Mouse (Mus musculus) naive thymus-derived CD4-positive, alpha-beta T cell, adult 2 months (primary cell): ENCODE data around the gene Cd63.

ENCODE experiments used
- DNase-seq: peaks from one replicate; pipeline ENCODE4 v3.0.0-alpha.2; 2011; ENCODE audit warnings: low read depth

The Cd63 gene

DNA sequence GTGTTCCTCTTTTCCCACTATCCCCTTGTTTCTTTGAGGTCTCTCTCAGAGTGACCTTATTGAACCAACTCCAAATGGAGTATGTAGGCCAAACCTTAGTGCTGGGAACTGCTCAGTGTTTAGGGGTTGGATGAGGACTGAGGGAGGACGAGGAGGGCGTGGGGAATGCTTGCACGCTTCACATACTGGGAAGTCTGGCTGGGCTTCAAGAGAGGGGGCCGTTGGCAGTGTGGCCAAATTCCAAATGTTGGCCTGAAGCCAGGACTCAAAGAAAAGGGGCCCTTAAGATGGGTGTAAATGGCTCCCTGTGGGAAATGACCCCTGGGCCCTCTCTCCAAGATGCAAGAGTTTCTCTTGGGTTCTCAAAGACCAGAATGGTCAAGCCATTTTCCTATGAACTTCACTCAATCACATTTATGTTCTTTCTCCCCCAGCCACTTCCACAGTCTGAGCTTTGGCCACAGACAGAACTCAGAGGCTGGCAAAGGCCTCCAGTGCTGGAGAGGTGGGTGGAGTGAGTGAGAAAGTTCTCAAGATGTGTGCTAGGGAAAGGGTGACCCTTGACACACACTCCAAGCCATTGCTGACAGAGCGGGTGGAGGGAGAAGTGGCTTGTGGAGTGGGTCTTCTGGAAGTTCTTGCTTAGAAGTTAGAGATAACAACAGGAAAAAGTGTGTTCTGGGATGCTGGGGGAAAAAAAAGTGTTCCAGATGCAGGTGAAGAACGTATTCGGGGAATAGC lies 29.0 kb downstream of the Cd63 start:
- DNase-seq, result no peak

DNA sequence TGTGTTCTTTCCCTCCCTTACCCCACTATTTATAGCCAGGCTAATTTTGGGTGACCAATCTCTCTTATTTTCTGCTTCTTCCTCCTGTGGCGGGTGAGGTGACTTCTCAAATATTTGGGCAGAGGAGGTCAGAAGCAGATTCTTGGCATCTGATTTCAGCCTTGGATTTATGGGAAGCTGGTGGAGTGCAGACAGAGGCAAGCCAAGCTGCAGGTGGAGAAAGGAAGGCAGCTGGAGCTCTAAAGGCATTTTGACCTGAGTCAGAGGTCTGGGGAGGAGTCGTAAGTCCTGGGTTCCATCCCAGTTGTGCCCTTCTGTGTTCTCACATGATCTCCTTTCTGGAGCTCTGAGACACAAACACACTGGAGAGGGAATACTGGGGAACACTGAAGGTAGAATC lies 30.7 kb downstream of the Cd63 start:
- DNase-seq, result no peak

DNA sequence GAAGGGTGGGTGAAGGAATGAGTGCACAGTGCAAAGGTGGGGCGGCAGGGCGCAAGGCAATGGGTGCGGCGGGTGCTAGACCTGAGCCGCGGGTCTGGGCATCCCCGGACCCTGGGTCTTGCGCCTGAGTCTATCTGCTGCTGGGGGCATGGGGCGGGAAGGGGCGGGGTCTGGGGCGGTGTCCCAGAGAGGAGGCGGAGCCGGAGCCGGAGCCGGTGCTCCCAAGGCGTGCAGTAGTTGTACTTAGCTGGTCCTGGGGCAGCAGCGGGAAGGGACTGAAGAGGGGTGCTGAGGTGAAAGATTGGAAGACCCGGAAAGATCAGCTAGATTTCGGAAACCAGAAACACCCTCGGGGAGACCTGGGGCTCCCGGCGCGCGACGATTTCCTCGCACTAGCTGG lies 32.8 kb downstream of the Cd63 start, which contains the start of gene Itga7:
Gene Itga7 (plus strand): TSS at position 245 of the 400 bp plus-strand sequence.
- DNase-seq, result peak; percentile 49

DNA sequence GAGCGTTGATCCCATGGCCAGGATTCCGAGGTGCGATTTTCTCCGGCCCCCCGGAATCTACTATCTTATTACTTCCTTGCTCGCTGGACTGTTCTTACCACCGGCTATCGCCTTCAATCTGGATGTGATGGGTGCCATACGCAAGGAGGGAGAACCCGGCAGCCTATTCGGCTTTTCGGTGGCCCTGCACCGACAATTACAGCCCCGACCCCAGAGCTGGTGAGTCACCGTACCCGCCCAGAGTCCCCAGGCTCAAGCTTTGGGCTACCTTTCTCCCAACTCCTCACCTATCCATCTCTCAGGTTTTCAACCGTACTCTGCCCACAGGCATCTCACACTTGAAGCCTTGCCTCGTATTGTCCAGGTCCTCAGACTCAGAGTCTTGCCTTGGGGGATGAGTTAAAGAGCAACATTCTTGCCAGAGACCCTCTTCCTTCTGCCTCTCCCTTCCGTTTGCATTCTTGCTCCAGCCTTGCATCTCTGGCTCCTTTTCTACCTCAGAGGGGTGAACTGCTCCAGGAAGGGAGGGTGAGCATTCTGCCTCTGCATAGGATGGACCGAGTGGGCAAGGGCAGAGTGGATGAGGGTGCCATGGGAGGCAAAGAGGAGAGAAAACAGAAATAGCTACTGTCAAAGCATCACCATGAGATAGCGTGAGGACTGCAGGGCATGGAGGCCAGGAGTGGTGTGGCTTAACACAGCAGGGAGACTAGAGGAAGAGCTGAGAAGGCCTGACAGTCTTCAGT lies 33.4 kb downstream of the Cd63 start:
- DNase-seq, result no peak

DNA sequence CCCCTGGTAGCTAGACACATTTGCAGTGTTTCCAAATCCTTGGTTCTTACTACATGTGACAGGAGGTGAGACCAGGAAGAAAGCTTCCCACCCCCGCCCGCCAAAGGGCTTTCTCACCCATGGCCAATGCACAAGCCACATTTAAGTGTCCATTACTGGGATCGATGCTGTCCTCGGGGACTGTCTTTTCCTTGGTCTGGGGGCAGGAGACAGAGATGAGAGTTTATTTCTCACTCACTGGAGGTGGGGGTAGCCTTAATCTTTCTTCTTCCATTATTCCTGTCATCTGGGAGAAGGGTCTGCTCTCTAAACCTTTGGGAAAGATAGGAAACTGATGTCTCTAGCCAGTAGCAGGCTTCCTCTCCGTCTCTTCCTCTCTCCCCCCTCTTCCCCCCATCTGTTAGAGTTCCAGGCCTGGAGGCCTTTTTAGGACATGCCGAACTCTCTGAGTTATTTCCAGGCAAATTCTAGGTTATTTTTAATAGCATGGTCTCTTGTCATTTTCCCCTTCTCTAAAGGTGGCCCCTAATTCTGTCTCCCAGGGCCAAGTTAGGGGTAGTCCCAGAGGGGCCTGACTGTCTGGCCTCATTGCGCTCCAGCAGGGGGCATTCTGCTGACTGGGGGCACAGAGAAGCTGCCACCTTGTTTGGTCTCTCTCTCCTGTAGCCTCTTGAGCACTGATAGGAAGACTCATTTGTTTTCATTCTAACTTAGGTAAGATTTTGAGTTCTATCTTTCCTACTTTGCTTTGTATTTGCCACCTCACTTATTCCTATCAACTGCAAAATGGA lies 34.4 kb downstream of the Cd63 start:
- DNase-seq, result no peak

DNA sequence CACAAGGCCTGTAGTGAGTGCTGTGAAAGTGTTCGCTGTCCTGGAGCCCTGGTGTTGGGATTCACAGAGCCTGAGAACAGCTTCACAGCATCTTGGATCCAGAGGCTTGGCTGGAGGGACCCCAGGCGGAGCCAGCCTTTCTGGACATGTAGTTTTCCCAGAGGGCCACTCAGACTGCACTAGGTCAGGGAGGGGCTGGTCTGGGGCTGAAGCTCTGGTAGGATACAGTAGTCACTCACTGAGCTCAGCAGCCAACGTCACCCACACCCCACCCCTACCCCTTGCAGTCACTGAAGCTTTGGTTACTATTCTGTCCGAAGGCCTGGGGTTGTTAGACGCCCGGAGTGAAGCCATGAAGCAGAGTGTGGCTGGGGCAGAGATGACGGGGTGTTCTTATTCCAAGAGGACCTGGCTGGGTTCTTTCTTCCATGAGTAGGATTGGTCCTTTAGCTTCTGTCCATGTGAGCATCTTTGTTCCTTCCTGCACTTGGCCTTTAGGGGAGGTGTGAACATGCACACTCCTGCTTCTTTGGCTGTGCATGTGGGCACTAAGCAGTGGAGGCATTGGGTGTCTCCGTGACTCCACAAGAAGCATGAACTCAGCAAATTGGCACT lies 35.1 kb downstream of the Cd63 start:
- no peak for DNase-seq

DNA sequence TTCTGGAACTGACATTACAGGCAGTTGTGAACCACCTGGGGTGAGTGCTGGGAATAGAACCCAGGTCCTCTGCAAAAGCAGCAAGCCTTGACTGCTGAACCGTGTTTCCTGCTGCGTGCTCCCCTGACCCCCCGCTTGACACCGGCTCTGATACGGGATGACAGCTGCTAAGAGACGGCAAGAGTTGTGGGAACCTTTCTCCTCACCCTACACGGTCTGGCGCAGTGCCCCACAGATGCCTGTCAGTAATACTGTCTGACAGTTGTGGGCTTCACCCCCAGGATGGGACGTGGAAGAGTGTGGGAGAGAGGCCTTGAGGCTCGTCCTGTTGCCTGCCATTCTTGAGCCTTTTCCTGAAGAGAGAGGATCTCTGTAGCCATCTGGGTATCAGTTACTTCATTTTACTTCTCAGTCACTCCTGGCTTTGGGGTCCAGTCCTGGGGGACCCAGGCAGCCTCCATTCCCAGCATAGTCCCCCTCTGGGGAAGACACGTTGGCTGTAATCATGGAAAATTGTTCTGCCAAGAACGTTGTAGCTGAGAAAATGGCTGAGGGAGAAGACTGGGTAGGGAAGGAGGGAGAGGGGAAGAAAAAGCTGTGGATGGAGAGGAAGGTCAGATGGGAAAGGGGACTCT lies 37.1 kb downstream of the Cd63 start:
- DNase-seq, result no peak

DNA sequence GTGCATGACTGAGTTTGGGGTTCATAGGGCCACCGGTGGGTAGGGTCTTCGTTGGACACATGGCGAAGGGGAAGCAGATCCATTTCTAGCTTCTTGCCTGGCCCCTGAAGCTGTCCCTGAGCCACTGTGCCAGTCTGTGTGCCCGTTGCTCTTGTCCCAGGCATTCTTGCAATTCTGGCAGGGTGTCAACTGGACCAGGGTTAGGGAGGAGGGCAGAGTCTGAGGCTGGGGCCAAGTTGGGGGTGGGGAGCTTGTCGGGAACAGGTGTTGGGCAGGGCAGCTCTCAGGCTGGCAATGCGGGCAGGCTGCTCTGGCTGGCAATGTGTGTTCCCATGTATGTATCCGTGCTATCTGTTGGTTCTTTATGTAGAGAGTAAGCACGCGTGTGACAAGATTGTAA lies 37.7 kb downstream of the Cd63 start:
- no peak for DNase-seq

DNA sequence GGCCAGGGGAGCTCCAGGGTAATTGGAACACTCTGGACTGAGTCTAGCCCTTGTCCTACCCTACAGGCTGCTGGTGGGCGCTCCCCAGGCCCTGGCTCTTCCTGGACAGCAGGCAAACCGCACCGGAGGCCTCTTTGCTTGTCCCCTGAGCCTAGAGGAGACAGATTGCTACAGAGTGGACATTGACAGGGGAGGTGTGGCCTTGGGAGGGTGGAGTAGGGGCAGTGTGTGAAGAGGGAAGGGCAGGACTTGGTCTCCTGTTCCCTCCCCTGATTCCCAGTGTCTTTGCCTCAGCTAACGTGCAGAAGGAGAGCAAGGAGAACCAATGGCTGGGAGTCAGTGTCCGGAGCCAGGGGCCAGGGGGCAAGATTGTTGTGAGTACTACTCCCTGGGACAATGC lies 38.2 kb downstream of the Cd63 start:
- no peak for DNase-seq

DNA sequence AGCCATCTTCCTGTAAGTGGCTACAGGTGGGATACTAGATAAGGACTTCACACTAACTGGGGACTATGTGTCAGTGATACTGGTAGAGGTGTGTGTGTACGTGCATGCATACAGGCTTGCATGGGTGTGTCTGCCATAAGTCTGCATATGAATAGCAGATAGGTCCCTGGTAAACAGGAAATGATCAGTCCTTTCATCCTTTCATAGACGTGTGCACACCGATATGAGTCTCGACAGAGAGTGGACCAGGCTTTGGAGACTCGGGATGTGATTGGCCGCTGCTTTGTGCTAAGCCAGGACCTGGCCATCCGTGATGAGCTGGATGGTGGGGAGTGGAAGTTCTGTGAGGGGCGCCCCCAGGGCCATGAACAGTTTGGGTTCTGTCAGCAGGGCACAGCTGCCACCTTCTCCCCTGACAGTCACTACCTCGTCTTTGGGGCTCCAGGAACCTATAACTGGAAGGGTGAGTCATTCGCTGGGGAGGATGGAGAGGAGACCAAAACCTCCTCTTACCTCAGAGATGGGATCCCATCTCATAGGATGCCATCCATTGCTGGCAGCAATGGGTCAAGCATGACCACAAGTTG lies 39.8 kb downstream of the Cd63 start:
- peak; percentile 66 for DNase-seq

DNA sequence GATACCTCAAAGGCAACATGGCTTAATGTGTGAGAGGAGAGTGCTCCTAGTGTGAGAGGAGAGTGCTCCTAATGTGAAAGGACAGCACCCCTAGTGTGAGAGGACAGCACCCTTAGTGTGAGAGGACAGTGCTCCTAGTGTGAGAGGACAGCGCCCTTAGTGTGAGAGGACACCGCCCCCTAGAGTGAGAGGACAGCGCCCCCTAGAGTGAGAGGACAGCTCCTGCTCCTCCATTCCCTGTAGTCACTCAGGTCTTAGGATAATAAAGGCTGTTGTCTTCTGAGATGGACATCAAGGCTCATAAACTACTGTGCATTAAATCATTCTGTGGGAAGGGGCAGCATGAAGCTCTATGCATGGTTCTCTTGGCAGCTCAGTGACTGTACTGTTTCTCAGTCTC lies 44.9 kb downstream of the Cd63 start:
- DNase-seq, result peak; percentile 59

DNA sequence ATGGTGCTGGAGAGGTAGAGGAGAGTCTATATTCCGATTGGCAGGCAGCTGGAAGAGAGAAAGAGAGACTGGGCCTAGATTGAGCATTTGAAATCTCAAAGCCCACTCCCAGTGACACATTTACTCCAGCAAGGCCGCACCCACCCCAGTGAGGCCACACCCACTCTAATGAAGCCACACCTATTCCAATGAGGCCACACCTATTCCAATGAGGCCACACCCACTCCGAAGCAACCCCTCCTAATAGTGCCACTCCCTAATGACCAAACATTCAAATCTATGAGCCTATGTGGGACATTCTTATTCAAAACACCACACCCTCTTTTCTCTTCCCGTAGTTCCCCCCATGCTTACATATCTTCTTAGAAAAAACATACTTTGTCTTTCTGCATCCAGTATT lies 46.7 kb downstream of the Cd63 start:
- DNase-seq, result no peak

DNA sequence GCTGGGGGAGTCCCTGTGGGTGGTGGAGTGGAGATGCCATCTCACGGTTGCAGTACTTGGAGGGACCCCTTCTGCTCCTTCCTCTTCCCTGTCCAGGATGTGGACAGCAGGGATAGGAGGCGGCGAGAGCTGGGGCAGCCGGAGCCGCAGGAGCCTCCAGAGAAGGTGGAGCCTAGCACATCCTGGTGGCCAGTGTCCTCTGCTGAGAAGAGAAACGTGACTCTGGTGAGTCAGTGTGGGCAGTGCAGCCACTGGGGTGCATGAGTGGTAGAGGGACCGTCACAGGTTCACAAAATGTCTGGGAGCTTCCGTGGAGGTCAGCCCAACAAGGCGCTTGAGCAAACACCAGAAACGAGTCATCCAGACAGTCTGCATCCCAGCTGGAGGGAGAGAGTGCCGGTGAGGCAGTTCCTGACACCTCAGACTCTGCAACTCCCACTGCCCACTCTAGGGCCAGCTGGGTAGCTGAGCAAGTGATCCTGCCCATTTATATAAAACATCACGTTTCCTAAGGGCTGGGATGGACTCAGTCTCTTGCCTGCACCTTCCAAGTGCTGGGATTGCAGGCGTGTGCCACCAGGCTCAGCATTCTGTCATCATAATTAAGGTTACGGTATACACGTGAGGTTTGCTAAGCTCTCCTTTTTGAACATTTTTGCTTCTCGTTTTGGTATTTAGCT lies 49.6 kb downstream of the Cd63 start:
- no peak for DNase-seq

DNA sequence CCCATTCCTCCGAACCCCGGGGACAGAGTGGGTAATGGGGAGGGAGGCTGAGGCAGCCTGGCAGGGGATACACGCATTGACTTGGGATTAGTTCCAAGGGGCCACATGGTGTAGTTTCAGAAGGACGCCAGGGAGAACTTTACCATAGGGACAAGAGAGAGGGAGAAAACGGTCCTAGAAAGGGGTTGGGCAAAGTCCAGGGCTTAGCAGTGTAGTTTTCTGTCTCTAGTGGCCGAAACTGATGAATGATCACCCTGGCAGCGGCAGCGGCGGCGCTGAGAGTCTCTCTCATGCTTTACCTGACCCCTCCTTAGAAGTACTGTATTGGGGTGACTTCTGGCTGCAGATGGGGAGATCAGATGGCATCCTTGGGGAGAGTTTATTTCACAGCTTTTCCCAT lies 57.6 kb downstream of the Cd63 start:
- DNase-seq, result no peak

DNA sequence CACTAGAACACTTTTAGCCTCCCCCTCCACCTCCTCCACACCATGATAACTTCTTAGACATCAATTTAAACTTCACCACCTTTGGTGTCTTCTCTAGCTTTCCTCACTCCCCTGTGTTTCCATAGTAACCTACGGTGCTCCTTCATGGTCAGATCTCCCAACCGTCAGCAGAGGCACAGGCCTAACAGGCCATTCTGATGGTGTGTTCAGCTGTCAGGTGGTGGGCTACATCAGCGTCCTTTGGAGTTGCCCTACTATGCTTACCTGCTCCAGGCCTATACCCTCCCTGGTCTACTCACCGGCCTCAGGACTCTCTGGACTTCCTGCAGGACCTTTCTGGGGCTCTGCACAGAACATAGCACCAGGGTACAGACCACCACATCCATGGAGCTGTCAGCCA lies 59.4 kb downstream of the Cd63 start:
- DNase-seq, result no peak

DNA sequence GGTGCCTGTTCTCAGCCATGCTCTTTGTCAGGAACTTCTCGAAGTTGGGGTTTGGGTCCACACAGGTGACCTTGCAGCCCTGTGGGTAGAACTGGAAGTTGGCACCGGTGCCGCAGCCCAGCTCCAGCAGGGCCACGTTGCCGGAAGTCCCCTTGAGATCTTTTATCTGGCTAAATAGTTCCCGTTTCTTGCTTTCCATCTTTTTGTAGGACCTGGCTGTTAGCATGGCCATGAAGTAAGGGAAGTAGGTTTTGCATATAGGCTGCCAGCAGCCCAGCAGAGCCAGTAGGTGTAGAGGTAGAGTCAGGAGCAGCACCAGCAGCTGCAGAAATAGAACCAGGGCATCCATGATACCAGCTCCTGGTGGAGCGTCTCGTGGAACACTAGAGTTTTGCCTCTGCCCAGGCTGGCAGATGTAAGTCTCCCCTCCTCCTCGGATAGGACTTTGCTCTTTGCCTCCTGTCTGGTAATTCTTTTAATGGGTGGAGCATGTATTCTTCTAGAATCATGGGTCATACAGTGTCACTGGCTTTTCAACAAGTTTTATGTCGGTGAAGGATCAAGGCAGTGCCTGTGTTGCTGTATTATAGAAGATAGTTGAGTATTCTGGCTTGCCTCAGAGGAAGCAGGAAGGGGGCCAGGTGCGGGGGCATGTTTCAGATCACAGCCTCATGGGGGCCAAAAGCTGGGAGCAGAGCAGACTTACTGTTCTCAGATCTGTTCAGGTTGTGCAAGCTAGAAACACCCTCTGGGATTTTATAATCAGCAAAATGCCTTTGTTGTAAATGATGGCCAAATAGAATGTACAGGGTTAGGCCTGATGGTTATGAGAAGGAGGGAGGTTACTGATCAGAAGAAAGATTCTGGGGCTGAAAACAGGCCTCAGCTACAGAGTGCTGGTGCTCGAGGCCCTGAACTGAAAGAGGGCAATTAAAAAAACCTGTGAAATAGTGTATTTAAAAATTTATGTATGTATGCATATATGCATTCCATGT lies 60.1 kb downstream of the Cd63 start, which contains the start of gene Mettl7b:
Gene Mettl7b (minus strand): TSS at position 399 of the 995 bp plus-strand sequence.
- no peak for DNase-seq
